Mouse (Mus musculus) G1E (cell line): ENCODE results near the gene Tbc1d21.

ENCODE experiments used
- CTCF ChIP-seq: IDR thresholded peaks from 2 replicates; pipeline ENCODE4 v1.5.1; 2012; ENCODE audit warnings: low read depth, low read length, inconsistent platforms, mixed read lengths
- GATA1 ChIP-seq: IDR thresholded peaks from 2 replicates; pipeline ENCODE4 v1.6.1; 2012; ENCODE audit warnings: borderline replicate concordance, low read length, inconsistent platforms, mixed read lengths
- POLR2AphosphoS5 ChIP-seq: IDR thresholded peaks from 2 replicates; pipeline ENCODE4 v1.6.1; 2012; ENCODE audit warnings: low read depth, low read length, inconsistent platforms; ENCODE audit not compliant: insufficient replicate concordance
- TAL1 ChIP-seq: conservative IDR thresholded peaks from 2 replicates; pipeline ENCODE4 v1.6.1; 2012; ENCODE audit warnings: low read depth, low read length, inconsistent platforms, mixed read lengths

DNA sequence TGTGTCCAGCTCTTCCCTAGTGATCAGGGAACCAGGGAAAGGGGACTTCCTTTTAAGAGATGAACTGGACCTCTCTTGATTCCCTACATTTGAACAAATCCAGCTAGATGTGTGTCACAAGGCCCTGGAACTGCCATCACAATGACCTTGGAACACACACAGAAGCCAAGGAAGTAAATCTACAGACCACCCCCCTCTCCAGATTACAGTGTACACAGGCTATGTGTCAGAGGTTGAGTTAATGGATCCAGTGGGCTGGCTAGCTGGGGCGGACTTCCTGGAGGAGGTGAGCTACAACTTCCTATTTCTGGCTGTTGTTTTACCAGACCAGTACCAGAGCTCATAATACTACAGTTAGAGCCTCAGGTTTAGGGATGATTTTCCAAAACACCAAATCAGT is at the start of gene Tbc1d21:
- TF ChIP-seq CTCF, result no peak
- no peak for TF ChIP-seq GATA1
- TF ChIP-seq TAL1, result no peak
- TF ChIP-seq POLR2AphosphoS5, result no peak
